Mouse (Mus musculus): ENCODE measurements around the gene Gpatch4. TPM values are rescaled to one million over a fixed set of nuclear protein-coding genes. Genes with fewer than 3 reads are reported as not detected.

Gene Gpatch4
- polyA plus RNA-seq, 1 experiment from 2014 or later, result 34.2 TPM

DNA sequence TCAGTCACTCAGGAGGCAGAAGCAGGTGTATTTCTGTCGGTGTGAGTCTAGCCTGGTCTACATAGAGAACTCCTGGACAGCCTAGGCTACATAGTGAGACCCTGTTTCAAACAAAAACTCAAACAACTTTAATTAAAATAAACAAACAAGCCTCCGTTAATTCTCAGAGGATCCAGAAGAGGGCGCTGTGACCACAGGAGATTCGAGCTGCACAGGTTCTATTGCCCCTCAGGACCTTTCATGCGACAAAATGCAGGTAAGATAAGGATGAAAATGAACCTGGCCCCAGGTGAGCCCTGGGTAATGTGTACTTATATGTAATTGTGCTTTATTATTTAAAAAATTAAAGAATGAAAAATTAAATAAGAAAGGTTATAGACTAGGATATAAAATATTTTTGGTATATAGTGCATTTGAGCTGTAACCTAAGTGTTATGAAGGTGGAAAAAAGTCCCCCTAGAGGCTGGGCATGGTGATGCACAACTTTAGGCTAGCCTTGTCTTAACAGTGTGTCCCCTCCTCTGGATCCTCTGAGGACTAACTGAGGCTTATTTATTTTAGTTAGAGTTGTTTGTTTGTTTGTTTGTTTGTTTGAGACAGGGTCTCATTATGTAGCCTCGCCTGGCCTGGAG, 32.2 kb upstream of the Gpatch4 start:
- DNase-seq (ENCODE audit: low spot score), result no peak
- no peak overlapping the region for H3K27ac ChIP-seq
- 0 out of 2 replicates have a peak, but pooled peaks cover 6% of the 10 kb centered on the region for H3K9me3 ChIP-seq
- peaks cover 4% of the 10 kb centered on the region for H3K27me3 ChIP-seq (ENCODE audit: insufficient read depth, poor library complexity, severe bottlenecking)
- 9% methylated on average over 6 of the region's 6 CpGs for WGBS
- H3K4me3 ChIP-seq, result no peak overlapping the region
- H3K4me1 ChIP-seq (replicated peaks), result no peaks in the 10 kb centered on the region
- no peaks in the 10 kb centered on the region for H3K36me3 ChIP-seq

DNA sequence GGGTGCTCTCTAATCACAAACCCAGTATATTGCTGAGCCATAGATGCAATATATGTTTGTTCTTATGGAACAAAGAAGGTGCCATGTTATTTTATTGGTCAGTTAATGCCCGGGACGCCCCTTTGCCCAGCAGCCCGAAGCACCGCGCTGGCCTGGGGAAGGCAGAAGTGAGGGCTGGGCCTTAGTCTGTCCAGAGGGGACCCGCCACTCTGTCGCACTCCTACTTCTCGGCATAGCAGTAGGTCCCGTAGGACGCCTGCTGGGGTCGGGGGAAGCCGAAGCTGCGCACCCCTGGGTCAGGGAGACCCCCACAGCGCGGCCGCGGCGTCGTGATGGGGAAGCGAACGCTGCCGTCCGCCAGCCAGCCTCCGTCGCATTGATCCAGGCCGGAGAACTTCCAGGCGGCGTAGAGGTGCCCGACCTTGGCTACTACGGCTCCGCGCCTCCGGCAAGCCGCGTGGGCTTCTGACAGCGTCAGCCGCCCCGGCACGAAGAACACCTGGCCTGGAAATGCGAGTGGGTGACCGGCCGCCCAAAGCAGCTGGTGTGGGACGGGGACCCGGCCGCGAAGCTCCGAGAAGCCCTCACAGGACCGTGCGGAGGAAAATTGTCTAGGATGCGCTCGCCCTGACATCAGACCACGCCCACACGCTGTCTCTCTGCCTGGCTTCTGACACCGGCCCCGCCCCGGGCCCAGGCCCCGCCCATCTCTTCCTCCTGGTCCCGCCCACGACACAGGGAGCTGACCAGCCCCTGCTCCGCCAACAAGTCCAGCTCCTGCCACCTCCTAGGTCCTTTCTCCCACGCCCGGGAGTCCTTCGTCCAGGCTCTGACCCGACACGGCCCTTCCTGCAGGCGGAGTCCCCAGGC, 20.4 kb upstream of the Gpatch4 start:
- WGBS, result 1% methylated on average over 66 of the region's 66 CpGs
- peak overlapping the region; percentile 69 for H3K4me3 ChIP-seq
- peaks cover 87% of the 10 kb centered on the region for H3K27me3 ChIP-seq (ENCODE audit: insufficient read depth, poor library complexity, severe bottlenecking)
- no peaks in the 10 kb centered on the region for H3K9me3 ChIP-seq
- peak; percentile 94 for DNase-seq (ENCODE audit: low spot score)
- peaks cover 24% of the 10 kb centered on the region for H3K4me1 ChIP-seq (replicated peaks)
- H3K27ac ChIP-seq, result peak overlapping the region; percentile 68; the same call in 1 of the 2 replicates
- no peaks in the 10 kb centered on the region for H3K36me3 ChIP-seq

DNA sequence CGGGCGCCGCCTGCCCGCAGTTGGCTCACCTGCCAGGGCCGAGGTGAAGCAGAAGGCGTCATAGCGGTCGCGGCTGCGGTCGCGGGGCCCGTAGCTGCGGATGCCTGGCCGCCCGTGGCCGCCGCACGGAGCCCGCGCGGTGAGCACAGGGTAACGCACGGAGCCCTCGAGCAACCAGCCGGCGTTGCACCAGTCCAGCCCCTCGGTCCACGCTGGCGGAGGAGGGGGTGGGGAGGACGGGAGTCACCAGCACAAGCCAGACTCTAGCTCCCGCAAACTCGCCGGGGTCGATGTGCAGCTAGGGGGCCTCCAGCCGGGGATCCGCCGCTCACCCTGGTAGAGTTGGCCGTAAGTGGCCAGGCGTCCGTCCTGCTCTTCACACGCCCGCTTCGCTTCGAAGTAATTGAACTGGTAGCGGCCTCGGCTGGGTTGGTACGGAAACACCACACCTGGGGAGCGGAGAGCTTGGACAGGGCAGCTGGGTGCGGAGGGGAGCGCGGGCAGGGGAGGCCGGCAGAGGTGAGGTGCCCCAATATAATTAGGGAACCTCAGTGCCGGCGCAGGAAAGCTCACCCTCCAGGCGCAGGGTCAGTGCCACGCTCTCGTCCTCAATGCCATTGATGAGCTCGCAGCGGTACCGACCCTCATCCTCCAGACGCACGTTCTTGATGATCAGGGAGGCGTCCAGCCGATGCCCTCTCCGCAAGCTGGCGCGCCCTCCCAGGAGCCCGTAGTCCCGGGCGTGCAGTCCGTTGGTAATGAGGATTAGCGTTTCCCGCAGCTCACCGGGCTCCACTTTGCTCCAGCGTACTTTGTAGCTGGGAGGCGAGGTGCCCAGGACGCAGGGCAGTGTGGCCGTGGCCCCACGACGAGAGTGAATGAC, 19.5 kb upstream of the Gpatch4 start:
- peak overlapping the region; percentile 68; the same call in 1 of the 2 replicates for H3K27ac ChIP-seq

DNA sequence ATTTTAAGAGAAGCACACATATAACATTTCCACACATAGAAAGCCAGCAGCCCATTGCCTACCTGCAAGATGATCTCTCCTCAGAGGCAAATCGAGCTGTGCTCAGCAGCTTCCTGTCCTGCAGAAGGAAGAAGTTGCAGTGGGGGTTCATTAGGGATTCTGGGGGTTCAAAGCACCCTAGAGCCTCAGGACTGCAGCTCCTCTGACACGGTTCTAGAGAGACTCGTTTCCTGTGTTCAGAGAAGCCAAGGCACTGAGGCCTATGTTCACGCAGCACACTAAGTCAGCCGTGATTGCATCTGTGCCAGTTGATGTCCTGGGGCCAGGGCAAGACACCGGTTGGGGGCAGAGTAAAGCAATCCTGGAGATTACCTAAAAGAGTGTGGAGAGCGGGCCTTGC, 16.1 kb upstream of the Gpatch4 start:
- Histone ChIP-seq H3K9me3 (peaks cover 4% of the 10 kb centered on the region; the same call in 1 of the 2 replicates), H3K27ac (no peak overlapping the region), H3K4me3 (no peak overlapping the region), H3K36me3 (no peaks in the 10 kb centered on the region), H3K27me3 (ENCODE audit: insufficient read depth, poor library complexity, severe bottlenecking) (peaks cover 82% of the 10 kb centered on the region), H3K4me1 (replicated peaks) (peaks cover 37% of the 10 kb centered on the region)
- WGBS, result 62% methylated on average over 7 of the region's 7 CpGs
- no peak for DNase-seq (ENCODE audit: low spot score)

More for the DNA sequence above, 19.5 kb upstream of the Gpatch4 start:
- Histone ChIP-seq H3K9me3 (peaks cover 4% of the 10 kb centered on the region; the same call in 1 of the 2 replicates), H3K4me3 (peak overlapping the region; percentile 69), H3K27me3 (ENCODE audit: insufficient read depth, poor library complexity, severe bottlenecking) (peaks cover 84% of the 10 kb centered on the region), H3K36me3 (no peaks in the 10 kb centered on the region), H3K4me1 (replicated peaks) (peaks cover 24% of the 10 kb centered on the region)
- no peak for DNase-seq (ENCODE audit: low spot score)
- under 1% methylated on average over 81 of the region's 81 CpGs for WGBS

DNA sequence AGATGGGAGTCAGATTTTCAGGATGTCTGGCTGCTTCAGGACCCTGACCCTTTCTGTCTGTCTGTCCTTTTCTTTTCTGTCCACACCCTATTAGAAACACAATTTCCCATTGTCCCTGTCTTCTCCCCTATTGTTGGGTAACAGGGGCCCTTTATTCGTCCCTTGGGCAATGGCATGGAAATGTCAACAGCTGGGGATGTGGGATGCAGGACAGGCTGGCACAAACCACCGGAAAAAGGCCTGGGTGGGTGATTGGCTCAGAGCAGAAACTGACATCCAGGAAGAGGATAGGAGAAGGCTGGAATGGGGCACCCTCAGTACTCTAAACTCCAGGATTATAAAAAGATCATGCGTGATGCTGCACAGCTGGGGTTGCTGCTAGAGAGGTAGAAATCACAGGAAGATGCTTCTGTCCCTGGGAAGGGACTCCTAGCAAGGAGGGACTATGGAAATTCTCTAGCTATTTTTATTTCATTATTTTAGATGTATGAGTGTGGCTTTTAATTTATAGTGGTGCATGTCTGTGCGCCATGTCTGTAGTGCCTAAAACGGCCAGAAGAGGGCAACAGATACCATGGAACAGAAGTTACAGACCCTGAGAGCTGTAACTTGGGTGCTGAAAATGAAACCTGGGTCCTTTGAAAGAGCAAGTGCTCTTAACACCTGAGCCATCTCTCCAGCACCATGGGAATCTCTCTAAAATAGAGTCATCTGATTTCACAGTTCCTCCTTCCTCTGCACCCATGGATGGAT, 15.3 kb upstream of the Gpatch4 start, which contains the start of gene Hapln2:
Gene Hapln2, minus strand, starts transcription at position 150 of the 753 bp plus-strand sequence.
- no peaks in the 10 kb centered on the region for H3K36me3 ChIP-seq
- H3K4me3 ChIP-seq, result no peak within 1 kb of the TSS
- no peak within 1 kb of the TSS for H3K27ac ChIP-seq
- peaks cover 82% of the 10 kb centered on the region for H3K27me3 ChIP-seq (ENCODE audit: insufficient read depth, poor library complexity, severe bottlenecking)
- 46% methylated on average over 5 of the region's 5 CpGs for WGBS
- DNase-seq (ENCODE audit: low spot score), result no peak
- peaks cover 32% of the 10 kb centered on the region for H3K4me1 ChIP-seq (replicated peaks)
- peaks cover 4% of the 10 kb centered on the region; the same call in 1 of the 2 replicates for H3K9me3 ChIP-seq

DNA sequence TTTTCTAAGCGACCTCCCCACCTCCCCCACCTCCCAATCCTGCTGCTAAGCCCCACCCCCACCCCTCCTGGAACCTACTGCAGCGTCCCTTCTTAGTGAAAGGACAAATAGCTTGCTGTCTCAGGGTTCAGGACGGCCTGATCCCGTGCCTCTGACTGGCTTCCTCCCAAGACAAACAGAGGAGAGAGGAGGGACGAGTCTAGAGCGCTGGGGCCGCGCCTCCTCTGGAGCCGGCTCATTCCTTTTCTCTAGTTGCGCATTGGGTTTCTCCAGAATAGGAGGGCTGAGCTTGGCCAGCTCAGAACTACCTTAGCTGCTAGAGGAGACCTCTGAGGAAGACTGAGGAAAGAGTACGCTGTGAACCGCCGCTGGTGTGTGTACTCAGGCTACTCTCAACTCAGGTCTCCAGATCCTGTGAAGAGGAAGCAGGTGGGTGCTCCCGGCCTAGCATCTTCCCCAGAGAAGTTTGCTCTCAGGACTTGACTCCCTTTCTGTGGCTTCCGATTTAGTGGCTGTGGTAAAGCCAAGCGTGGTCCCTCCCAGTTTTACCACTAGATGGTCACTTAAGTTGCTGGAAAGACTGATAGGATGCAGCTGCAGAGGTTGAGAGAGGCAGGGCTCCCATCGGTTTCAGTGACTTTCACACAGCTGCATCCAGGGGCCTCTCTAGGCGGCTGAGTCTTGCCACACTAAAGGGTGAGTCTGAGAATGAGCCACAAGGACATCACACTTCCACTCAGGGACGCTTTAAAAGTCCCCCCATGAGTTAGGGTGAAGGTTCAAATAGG, 12.1 kb upstream of the Gpatch4 start:
- peaks cover 13% of the 10 kb centered on the region; the same call in 1 of the 2 replicates for H3K4me1 ChIP-seq (replicated peaks)
- H3K36me3 ChIP-seq, result no peaks in the 10 kb centered on the region
- no peak for DNase-seq (ENCODE audit: low spot score)
- H3K4me3 ChIP-seq, result no peak overlapping the region
- 18% methylated on average over 19 of the region's 19 CpGs for WGBS
- H3K27ac ChIP-seq, result no peak overlapping the region
- H3K27me3 ChIP-seq (ENCODE audit: insufficient read depth, poor library complexity, severe bottlenecking), result peaks cover 52% of the 10 kb centered on the region
- H3K9me3 ChIP-seq, result peaks cover 4% of the 10 kb centered on the region; the same call in 1 of the 2 replicates

DNA sequence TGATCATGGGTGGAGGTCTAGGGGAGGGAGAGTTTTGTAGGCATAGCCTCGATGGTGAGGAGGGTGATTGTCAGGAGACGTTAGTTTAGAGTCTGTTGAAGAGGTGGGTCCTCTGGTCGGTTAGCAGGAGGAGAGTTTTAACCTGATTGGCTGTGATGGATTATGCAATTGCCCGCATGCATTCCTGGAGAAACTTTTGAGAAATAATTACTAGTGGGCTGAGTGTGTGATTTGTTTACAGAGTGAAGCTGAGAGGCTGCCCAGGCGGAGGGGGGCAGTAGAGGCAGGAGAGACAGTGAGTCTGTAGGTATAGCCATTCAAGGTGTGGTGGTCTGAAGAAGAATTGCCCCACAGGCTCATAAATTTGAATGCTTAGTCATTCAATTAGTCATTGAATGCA, 9.4 kb upstream of the Gpatch4 start:
- H3K9me3 ChIP-seq, result no peaks in the 10 kb centered on the region
- no peak overlapping the region for H3K27ac ChIP-seq
- no peak overlapping the region for H3K4me3 ChIP-seq
- no peak for DNase-seq (ENCODE audit: low spot score)
- 75% methylated on average over 5 of the region's 5 CpGs for WGBS
- peaks cover 37% of the 10 kb centered on the region for H3K27me3 ChIP-seq (ENCODE audit: insufficient read depth, poor library complexity, severe bottlenecking)
- H3K4me1 ChIP-seq (replicated peaks), result peaks cover 13% of the 10 kb centered on the region; the same call in 1 of the 2 replicates
- no peaks in the 10 kb centered on the region for H3K36me3 ChIP-seq

DNA sequence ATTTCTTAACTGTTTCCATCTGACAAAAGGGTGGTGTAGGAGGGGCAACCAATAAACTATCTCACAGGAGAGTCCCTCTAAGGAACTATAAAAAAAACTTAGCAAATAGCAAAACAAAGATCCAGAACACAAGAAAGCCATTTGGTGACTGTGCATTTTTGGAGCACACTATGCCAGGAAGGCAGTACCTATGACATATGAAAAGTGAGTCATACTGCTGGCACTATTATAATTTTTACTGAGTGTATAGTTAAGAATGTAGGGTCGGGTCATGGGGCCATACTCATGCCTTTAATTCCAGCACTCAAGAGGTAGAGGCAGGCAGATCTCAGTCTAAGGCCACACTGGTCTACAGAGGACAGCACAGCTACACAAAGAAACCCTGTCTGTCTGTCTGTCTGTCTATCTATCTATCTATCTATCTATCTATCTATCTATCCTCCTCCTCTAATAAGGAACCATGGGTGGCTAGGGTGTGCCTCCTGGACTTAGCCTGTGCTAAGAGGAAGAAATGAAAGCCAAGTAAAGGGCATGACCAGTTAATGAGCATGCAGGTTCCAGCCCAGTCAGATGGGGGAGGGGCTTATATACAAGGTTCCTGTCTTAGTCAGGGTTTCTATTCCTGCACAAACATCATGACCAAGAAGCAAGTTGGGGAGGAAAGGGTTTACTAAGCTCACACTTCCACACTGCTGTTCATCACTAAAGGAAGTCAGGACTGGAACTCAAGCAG, 7.2 kb upstream of the Gpatch4 start:
- H3K4me1 ChIP-seq (replicated peaks), result peaks cover 9% of the 10 kb centered on the region; the same call in 1 of the 2 replicates
- peaks cover 36% of the 10 kb centered on the region for H3K27me3 ChIP-seq (ENCODE audit: insufficient read depth, poor library complexity, severe bottlenecking)
- no peaks in the 10 kb centered on the region for H3K36me3 ChIP-seq
- 71% methylated on average over 1 of the region's 1 CpGs for WGBS
- no peak overlapping the region for H3K27ac ChIP-seq
- DNase-seq (ENCODE audit: low spot score), result no peak
- H3K4me3 ChIP-seq, result no peak overlapping the region
- no peaks in the 10 kb centered on the region for H3K9me3 ChIP-seq

DNA sequence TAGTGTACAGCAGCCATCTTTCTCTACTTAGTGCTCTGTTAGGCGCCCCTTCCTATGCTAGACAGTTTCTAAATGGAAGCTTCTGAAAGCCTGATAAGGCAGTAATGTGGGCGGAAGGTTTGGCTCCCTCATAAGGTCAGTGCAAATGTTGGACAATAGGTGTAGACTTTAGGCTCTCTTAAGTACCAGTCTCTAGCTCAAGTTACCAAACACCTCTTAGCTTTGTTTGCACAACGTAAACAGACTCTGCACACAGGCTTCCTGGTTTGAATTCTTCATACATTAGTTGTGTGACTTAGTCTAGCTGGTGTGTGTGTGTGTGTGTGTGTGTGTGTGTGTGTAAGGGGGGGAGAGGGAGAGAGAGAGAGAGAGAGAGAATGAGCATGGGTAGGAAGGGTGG, 6.6 kb downstream of the Gpatch4 start:
- peaks cover 3% of the 10 kb centered on the region; the same call in 1 of the 2 replicates for H3K4me1 ChIP-seq (replicated peaks)
- DNase-seq (ENCODE audit: low spot score), result no peak
- WGBS, result 91% methylated on average over 3 of the region's 3 CpGs
- H3K27me3 ChIP-seq (ENCODE audit: insufficient read depth, poor library complexity, severe bottlenecking), result no peaks in the 10 kb centered on the region
- peaks cover 67% of the 10 kb centered on the region for H3K36me3 ChIP-seq
- no peak overlapping the region for H3K27ac ChIP-seq
- no peaks in the 10 kb centered on the region for H3K9me3 ChIP-seq
- no peak overlapping the region for H3K4me3 ChIP-seq

DNA sequence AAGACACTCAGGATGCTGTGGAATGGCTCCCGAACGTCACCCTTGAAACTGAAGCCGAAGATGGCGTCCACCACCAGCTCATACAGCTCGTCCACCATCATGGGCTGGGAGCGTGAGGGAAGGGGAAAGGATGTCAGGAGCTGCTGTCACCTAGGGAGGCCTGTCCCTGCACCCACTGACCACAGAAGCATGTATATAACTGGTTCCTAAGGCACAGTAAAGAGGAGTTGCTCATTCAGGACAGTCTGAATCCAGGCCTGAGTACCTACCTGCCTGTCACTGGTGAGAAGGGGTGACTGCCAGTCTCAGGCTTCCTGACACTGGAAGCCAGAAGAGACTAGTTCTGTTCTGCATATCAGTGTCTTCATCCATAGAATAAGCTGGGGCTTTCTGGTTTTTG, 14.1 kb downstream of the Gpatch4 start:
- no peaks in the 10 kb centered on the region for H3K27me3 ChIP-seq (ENCODE audit: insufficient read depth, poor library complexity, severe bottlenecking)
- no peaks in the 10 kb centered on the region for H3K9me3 ChIP-seq
- peaks cover 22% of the 10 kb centered on the region for H3K4me1 ChIP-seq (replicated peaks)
- H3K36me3 ChIP-seq, result peaks cover 51% of the 10 kb centered on the region
- no peak overlapping the region for H3K27ac ChIP-seq
- no peak for DNase-seq (ENCODE audit: low spot score)
- WGBS, result 87% methylated on average over 6 of the region's 6 CpGs
- H3K4me3 ChIP-seq, result peak overlapping the region; percentile 79
